Comparison of ENCODE assay signal across 8 mouse cellular contexts in genomic region chr9:75719952-75720687, GRCm38 (mm10). TPM values are rescaled to one million over a fixed set of nuclear protein-coding genes. Genes with fewer than 3 reads are reported as not detected.
A peak's percentile ranks its signal among the peaks of the same experiment; 100 is the strongest.
DNase-seq lines count a peak whose midpoint lies in the region; ATAC-seq lines count a peak whose summit lies in the region.

No protein-coding gene starts in this region.

- intact Hi-C loops in left cerebral cortex, postnatal 36 days (cut with DNase I), result no loop called here

- no peak overlapping the region for H3K4me2 ChIP-seq in kidney, embryonic 15.5 days
- no peak overlapping the region for H3K4me2 ChIP-seq in intestine, embryonic 15.5 days (replicated peaks)
- H3K4me2 ChIP-seq in midbrain, embryonic 13.5 days (replicated peaks), result no peak overlapping the region

- no peaks in the 10 kb centered on the region for H3K36me3 ChIP-seq in kidney, embryonic 15.5 days
- no peaks in the 10 kb centered on the region for H3K36me3 ChIP-seq in intestine, embryonic 15.5 days
- H3K36me3 ChIP-seq in midbrain, embryonic 13.5 days, result no peaks in the 10 kb centered on the region

- no peak overlapping the region for H3K4me3 ChIP-seq in kidney, embryonic 15.5 days (replicated peaks)
- H3K4me3 ChIP-seq in intestine, embryonic 15.5 days (replicated peaks), result no peak overlapping the region
- no peak overlapping the region for H3K4me3 ChIP-seq in midbrain, embryonic 13.5 days (replicated peaks)

- no peak overlapping the region for H3K9ac ChIP-seq in kidney, embryonic 15.5 days
- H3K9ac ChIP-seq in intestine, embryonic 15.5 days, result no peak overlapping the region
- no peak overlapping the region for H3K9ac ChIP-seq in midbrain, embryonic 13.5 days (replicated peaks)

- peak; percentile 14 for DNase-seq in kidney, adult 11 months
- peak; percentile 83 to 85 for DNase-seq in cerebellum, postnatal 14 days
- DNase-seq in frontal cortex, postnatal 25 days (ENCODE audit: low spot score in 2 of 2), result peak; percentile 17 to 29
- peak; percentile 35 to 49 for DNase-seq in left cerebral cortex, postnatal 36 days (ENCODE audit: low spot score in 2 of 2)
- peak; percentile 9 to 10 for DNase-seq in spleen, postnatal 36 days (ENCODE audit: low spot score in 2 of 2)

- H3K27ac ChIP-seq in kidney, embryonic 15.5 days, result no peak overlapping the region
- no peak overlapping the region for H3K27ac ChIP-seq in intestine, embryonic 15.5 days
- no peak overlapping the region for H3K27ac ChIP-seq in midbrain, embryonic 13.5 days

- ATAC-seq in kidney, embryonic 15.5 days (replicated peaks; ENCODE audit: low FRiP score), result no peak
- peak; percentile 51; the same call in 1 of the 2 replicates for ATAC-seq in intestine, embryonic 15.5 days
- ATAC-seq in midbrain, embryonic 13.5 days, result peak; percentile 78

- no peaks in the 10 kb centered on the region for H3K27me3 ChIP-seq in kidney, embryonic 15.5 days
- no peaks in the 10 kb centered on the region for H3K27me3 ChIP-seq in intestine, embryonic 15.5 days (replicated peaks)
- H3K27me3 ChIP-seq in midbrain, embryonic 13.5 days, result no peaks in the 10 kb centered on the region

- WGBS in kidney, embryonic 15.5 days, result 44% methylated on average over 11 of the region's 11 CpGs
- 39% methylated on average over 11 of the region's 11 CpGs for WGBS in intestine, embryonic 15.5 days
- WGBS in midbrain, embryonic 13.5 days, result 51% methylated on average over 11 of the region's 11 CpGs

- no peaks in the 10 kb centered on the region for H3K9me3 ChIP-seq in kidney, embryonic 15.5 days (replicated peaks)
- H3K9me3 ChIP-seq in intestine, embryonic 15.5 days, result no peaks in the 10 kb centered on the region
- H3K9me3 ChIP-seq in midbrain, embryonic 13.5 days, result no peaks in the 10 kb centered on the region

- no peaks in the 10 kb centered on the region for H3K4me1 ChIP-seq in kidney, embryonic 15.5 days
- no peaks in the 10 kb centered on the region for H3K4me1 ChIP-seq in intestine, embryonic 15.5 days (replicated peaks)
- no peaks in the 10 kb centered on the region for H3K4me1 ChIP-seq in midbrain, embryonic 13.5 days (replicated peaks)

RNA-seq across cellular contexts. Expression of gene Scg3, which starts 36.3 kb away (rescaled TPM):
- 0.69 and 3.2 TPM in 2 replicates for polyA plus RNA-seq in kidney, embryonic 15.5 days (2015; fragmentation: Nextera tagmentation; extraction: Ambion mirVana)
- 9.3 and 9.5 TPM in 2 replicates for polyA plus RNA-seq in intestine, embryonic 15.5 days (2015; fragmentation: Nextera tagmentation; extraction: Ambion mirVana)
- 100 to 1,000 TPM; 273 to 322 TPM for total RNA-seq in left cerebral cortex, postnatal 36 days (2021)
- 123 and 139 TPM in 2 replicates for polyA plus RNA-seq in midbrain, embryonic 13.5 days (2015; fragmentation: Nextera tagmentation; extraction: Ambion mirVana)

RNA-seq across cellular contexts. Expression of gene Bmp5, which starts 55.0 kb away (rescaled TPM):
- polyA plus RNA-seq in kidney, embryonic 15.5 days (2015; fragmentation: Nextera tagmentation; extraction: Ambion mirVana), result 1.9 and 2.0 TPM in 2 replicates
- polyA plus RNA-seq in intestine, embryonic 15.5 days (2015; fragmentation: Nextera tagmentation; extraction: Ambion mirVana), result 8.6 and 9.0 TPM in 2 replicates
- 1 to 10 TPM; 1.1 to 1.4 TPM for total RNA-seq in left cerebral cortex, postnatal 36 days (2021)
- 3.2 and 3.6 TPM in 2 replicates for polyA plus RNA-seq in midbrain, embryonic 13.5 days (2015; fragmentation: Nextera tagmentation; extraction: Ambion mirVana)

Comparison
In these comparisons a context has a peak if more than half of its experiments do, and no peak if none do; other contexts are left out.
1. DNase-seq: peak in every context shown above with its lines; median percentile 84 in cerebellum, postnatal 14 days; 42 in left cerebral cortex, postnatal 36 days; 23 in frontal cortex, postnatal 25 days; 14 in kidney, adult 11 months; 10 in spleen, postnatal 36 days.
2. RNA of gene Scg3, which starts 36.3 kb away (polyA plus RNA-seq): 123 to 139 TPM in midbrain, embryonic 13.5 days; 9.3 to 9.5 TPM in intestine, embryonic 15.5 days and 0.69 to 3.2 TPM in kidney, embryonic 15.5 days; every median in the first group is over 10 times any median in the second.